Mouse (Mus musculus) liver, embryonic 16.5 days (tissue): ENCODE measurements around the gene Magt1. TPM values are rescaled to one million over a fixed set of nuclear protein-coding genes. Genes with fewer than 3 reads are reported as not detected.
"Not testable (repeated sequence)": the region's sequence is repeated elsewhere in the genome, so short reads cannot be mapped to it uniquely, and the experiment has no call there.

Experiments used
- ATAC-seq: fragments of 200-750 bp; cut with Nextera tagmentation; 2 replicates; pipeline ENCODE4 v1.8.0; 2017; ENCODE audit warnings: low read depth, mild to moderate bottlenecking, moderate number of reproducible peaks, moderate library complexity
- H3K27ac ChIP-seq: fragments of 300-500 bp; sonication (generic); 2 replicates; pipeline ENCODE4 v1.5.1; 2014; ENCODE audit warnings: mild to moderate bottlenecking, low read length
- H3K27me3 ChIP-seq: fragments of 300-500 bp; sonication (generic); 2 replicates; pipeline ENCODE4 v1.6.1; 2014; ENCODE audit warnings: low read depth, low read length, mixed read lengths; ENCODE audit not compliant: control insufficient read depth, insufficient read depth
- H3K36me3 ChIP-seq: fragments of 300-500 bp; sonication (generic); 2 replicates; pipeline ENCODE4 v1.6.1; 2014; ENCODE audit warnings: mild to moderate bottlenecking; ENCODE audit not compliant: control insufficient read depth, insufficient read depth
- H3K4me1 ChIP-seq: fragments of 300-500 bp; sonication (generic); 2 replicates; pipeline ENCODE4 v1.6.1; 2014; ENCODE audit warnings: low read depth, low read length, mixed read lengths; ENCODE audit not compliant: control insufficient read depth
- H3K4me2 ChIP-seq: fragments of 300-500 bp; sonication (generic); 2 replicates; pipeline ENCODE4 v1.6.1; 2014; ENCODE audit warnings: low read depth, low read length, mixed read lengths
- H3K4me3 ChIP-seq: fragments of 300-500 bp; sonication (generic); 2 replicates; pipeline ENCODE4 v1.5.1; 2014; ENCODE audit warnings: low read depth, mild to moderate bottlenecking, low read length
- H3K9ac ChIP-seq: fragments of 300-500 bp; sonication (generic); 2 replicates; pipeline ENCODE4 v1.6.1; 2014; ENCODE audit warnings: low read depth, low read length
- H3K9me3 ChIP-seq: fragments of 300-500 bp; sonication (generic); replicated peaks from 2 replicates; pipeline ENCODE4 v1.6.1; 2016; ENCODE audit warnings: low read length; ENCODE audit not compliant: control insufficient read depth
- WGBS: fragments of 180-500 bp; shearing (Covaris S2); extraction: QIAGEN DNeasy Blood & Tissue Kit; methylation state at CpG from one replicate; pipeline ENCODE4 v1.1.7; 2014; ENCODE audit not compliant: insufficient replicate concordance; 5-methylcytosine and 5-hydroxymethylcytosine counted together
- polyA plus RNA-seq: library from polyadenylated mRNA; unstranded; fragments of >200 nt; fragmentation: Nextera tagmentation; extraction: Ambion mirVana; gene quantifications from 2 replicates; pipeline ENCODE4 v1.2.1, GENCODE M21; 2015

Magt1 gene
- polyA plus RNA-seq, 1 experiment from 2014 or later = 35.4 TPM

DNA sequence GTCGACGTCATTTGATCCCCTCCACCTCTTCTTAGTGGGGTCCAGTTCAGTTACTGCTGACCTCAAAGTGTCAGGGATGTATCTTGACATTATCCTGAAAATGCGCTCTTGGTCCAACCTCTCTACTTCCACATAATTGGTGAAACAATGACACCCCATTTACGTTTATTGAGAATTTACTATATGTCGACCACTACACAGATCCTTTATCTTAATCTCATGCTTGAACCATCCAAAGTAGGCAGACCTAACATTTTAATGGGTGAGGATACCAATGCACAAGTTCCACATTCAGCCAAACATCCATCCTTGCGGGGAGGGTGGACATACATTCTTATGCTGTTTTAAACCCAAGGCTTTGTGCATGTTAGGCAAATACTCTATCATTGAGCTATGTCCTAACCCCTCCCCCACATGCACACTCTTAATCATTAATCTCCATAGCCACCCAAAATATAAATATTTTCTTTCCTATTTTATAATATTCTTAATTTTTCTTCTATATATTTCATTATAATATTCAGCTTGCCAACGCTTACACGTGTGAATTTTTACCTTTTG, 82.1 kb downstream of the Magt1 start:
- 27% methylated on average over 8 of the region's 8 CpGs for WGBS
- Histone ChIP-seq H3K9me3 (no peaks in the 10 kb centered on the region), H3K4me1 (peaks cover 8% of the 10 kb centered on the region), H3K9ac (peak overlapping the region; percentile 80; the same call in 1 of the 2 replicates), H3K27ac (no peak overlapping the region; the same call in 1 of the 2 replicates), H3K27me3 (no peaks in the 10 kb centered on the region), H3K36me3 (no peaks in the 10 kb centered on the region), H3K4me3 (peak overlapping the region; percentile 76), H3K4me2 (peak overlapping the region; percentile 65)
- no peak for ATAC-seq

DNA sequence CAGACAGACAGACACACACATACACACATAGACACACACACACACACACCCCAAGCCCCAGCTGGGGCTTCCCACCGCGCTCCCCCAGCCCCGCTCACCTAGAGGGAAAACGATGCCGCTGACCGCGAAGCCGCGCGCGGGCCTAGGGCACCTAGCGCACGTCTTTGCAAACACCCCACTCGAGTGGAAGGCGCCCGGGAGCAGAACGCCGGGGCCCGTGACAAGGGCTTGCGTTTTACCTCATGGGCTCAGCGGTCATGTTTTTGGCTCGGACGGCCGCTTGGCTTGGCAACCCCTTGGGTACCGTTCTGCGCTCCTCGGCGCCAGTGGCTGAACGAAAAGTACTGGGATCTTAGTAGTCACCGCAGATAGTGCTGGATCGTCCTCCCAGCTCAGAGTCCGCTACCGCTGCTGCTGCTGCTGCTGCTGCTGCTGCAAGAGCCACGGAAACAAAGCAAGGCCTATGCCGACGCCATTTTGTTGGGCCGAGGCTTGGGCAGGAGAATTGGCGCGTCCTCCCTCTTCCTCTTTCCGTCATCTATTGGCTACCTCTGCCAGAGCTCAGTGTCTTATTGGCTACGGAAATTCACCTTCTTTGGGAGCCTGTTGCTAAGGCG, 82.7 kb downstream of the Magt1 start, which contains the start of gene Atrx:
Atrx (minus strand) TSS at position 543 of the 617 bp plus-strand sequence.
- 19% methylated on average over 42 of the region's 42 CpGs for WGBS
- no peaks in the 10 kb centered on the region for H3K36me3 ChIP-seq
- ATAC-seq = peak; percentile 94

DNA sequence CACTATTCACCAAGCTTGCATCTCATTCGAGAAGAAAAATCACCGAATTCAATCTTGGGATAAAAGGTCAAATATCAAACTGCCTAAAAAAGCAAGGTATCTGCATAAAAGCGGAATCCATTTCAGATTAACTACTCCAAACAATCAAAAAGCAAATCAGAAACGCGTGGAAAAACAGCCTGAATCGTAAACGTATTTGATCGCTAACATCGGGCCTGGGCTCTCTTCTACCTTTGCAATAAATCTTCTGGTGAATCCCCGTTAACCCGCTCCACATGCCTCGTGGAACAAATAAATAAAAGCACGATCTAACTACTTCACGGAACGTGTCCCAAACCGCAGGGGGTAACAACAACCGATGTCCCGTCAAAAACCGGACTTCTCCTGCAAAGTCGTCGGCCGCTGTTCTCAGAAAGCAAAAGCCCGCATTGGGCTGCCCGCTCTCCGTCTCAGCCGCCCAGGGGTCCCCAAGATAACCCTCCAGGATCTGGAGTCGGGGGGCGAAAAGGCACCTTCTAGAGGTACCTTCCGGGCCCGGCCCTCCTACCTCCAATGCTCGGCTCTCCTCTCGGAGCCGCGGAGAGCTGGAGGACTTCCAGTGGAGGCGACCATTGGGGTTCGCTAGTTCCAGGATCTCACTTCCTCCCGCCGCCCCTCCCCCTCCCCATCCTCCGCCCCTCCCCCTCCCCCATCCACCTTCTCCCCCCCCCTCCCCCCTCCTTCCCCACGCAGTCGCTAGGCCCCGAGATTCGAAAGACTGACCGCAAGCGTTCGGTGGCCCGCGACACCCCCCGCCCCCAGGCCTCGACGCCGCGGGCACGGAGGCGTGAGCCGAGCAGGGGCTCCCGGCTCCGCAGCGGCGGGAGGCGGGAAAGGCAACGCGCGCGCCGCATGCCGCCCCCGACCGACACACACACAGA, 83.5 kb downstream of the Magt1 start:
- 21% methylated on average over 46 of the region's 69 CpGs for WGBS
- peak overlapping the region; percentile 76 for H3K4me3 ChIP-seq
- peak overlapping the region; percentile 65 for H3K4me2 ChIP-seq
- H3K27me3 ChIP-seq = no peaks in the 10 kb centered on the region
- ATAC-seq = peak; percentile 33
- peak overlapping the region; percentile 80 for H3K9ac ChIP-seq
- H3K4me1 ChIP-seq = peaks cover 8% of the 10 kb centered on the region
- no peaks in the 10 kb centered on the region; the same call in 1 of the 2 replicates for H3K9me3 ChIP-seq
- peak overlapping the region; percentile 77 for H3K27ac ChIP-seq
- no peaks in the 10 kb centered on the region for H3K36me3 ChIP-seq

More for the DNA sequence above, 82.7 kb downstream of the Magt1 start, which contains the start of gene Atrx:
- Histone ChIP-seq H3K4me2 (peak within 1 kb of the TSS; percentile 65), H3K9me3 (no peaks in the 10 kb centered on the region), H3K27me3 (no peaks in the 10 kb centered on the region), H3K9ac (peak within 1 kb of the TSS; percentile 80), H3K27ac (peak within 1 kb of the TSS; percentile 77), H3K4me3 (peak within 1 kb of the TSS; percentile 76), H3K4me1 (peaks cover 8% of the 10 kb centered on the region)

DNA sequence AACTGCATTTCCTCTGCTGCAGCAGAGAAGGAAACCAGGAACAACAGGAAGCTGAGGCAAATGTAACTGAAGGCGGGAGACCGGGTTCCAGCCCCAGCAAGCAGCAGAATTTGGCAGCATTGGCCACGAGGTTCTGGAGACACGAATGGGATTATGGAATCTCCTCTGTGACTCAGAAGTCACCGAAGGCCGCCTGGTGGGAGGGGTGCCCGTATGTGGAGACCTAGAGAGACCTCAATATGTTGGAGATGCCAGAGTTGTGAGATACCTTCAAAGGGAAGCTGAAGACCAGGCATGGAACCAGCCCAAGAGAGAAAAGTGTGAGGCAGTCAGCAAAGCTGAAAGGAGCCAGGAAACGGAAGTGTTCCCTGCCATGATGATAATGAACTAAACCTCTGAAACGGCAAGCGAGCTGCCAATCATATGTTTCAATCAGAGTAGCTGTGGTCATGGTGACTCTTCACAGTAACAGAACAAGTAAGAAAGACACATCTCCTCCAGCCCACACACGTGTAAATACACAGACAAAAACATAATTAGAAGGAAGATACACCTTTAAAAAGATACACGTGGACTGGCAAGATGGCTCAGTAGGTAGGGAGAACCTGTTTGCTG, 85.5 kb downstream of the Magt1 start:
- Histone ChIP-seq H3K36me3 (no peaks in the 10 kb centered on the region), H3K27me3 (no peaks in the 10 kb centered on the region), H3K4me2 (peak overlapping the region; percentile 32; the same call in 1 of the 2 replicates), H3K4me1 (peaks cover 8% of the 10 kb centered on the region), H3K4me3 (no peak overlapping the region), H3K9ac (no peak overlapping the region), H3K9me3 (no peaks in the 10 kb centered on the region; the same call in 1 of the 2 replicates), H3K27ac (no peak overlapping the region)
- no peak for ATAC-seq
- 37% methylated on average over 12 of the region's 12 CpGs for WGBS

DNA sequence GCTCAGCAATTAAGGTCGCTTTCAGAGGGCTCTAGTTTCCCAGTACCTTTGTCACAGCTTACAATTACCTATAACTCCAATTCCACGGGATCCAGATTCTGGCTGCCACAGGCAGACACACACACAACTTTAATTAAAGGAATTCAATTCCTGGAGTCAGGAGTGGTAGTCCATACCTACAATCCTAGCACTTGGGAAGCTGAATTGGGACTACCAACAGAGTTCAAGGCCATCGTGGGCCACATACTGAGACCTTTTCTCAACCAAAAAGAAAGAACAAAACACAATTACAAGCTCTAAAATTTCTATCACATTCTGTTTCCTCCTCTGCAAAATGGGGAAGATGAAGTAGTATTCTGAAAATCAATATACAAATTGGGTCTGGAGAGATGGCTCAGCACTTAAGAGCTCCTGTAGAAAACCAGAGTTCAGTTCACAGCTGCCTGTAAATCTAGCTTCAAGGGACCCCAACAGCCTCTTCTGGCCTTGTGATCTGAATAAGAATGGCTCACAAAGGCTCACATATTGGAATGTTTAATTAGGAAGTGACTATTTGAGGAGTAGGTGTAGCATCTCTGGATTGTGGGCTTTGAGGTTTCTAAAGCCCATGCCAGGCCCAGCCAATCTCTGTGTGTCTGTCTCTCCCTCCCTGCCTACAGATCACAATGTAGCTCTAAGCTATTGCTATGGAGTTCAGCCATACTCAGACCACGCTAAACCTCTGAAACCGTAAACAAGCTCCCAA, 87.2 kb downstream of the Magt1 start:
- 79% methylated on average over 5 of the region's 5 CpGs for WGBS
- Histone ChIP-seq H3K4me1 (peaks cover 8% of the 10 kb centered on the region), H3K4me2 (no peak overlapping the region), H3K9ac (no peak overlapping the region), H3K27me3 (no peaks in the 10 kb centered on the region), H3K36me3 (no peaks in the 10 kb centered on the region), H3K9me3 (no peaks in the 10 kb centered on the region; the same call in 1 of the 2 replicates), H3K4me3 (no peak overlapping the region), H3K27ac (no peak overlapping the region)
- no peak for ATAC-seq

DNA sequence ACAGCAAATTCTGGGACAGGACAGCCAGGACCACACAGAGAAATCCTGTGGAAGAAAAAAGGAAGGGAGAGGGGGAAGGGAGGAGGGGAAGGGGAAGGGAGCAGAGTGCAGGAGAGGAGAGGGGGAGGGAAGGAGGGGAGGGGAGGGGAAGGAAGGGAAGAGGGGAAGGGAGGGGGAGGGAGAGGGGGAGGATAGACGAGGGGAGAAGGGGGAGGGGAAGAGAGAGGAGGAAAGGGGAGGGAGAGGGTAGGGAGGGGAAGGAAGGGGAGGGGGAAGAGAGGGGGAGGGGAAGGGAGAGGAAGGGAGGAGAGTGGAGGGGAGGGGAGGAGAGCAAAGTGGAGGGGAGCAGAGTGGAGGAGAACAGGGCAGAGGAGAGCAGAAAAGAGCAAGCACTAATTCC, 87.8 kb downstream of the Magt1 start:
- peaks cover 8% of the 10 kb centered on the region for H3K4me1 ChIP-seq
- no peak for ATAC-seq
- H3K27me3 ChIP-seq = no peaks in the 10 kb centered on the region
- WGBS = 40% methylated on average over 1 of the region's 1 CpGs
- H3K27ac ChIP-seq = no peak overlapping the region
- H3K9me3 ChIP-seq = no peaks in the 10 kb centered on the region; the same call in 1 of the 2 replicates
- H3K9ac ChIP-seq = no peak overlapping the region
- no peaks in the 10 kb centered on the region for H3K36me3 ChIP-seq
- H3K4me2 ChIP-seq = no peak overlapping the region
- H3K4me3 ChIP-seq = no peak overlapping the region

DNA sequence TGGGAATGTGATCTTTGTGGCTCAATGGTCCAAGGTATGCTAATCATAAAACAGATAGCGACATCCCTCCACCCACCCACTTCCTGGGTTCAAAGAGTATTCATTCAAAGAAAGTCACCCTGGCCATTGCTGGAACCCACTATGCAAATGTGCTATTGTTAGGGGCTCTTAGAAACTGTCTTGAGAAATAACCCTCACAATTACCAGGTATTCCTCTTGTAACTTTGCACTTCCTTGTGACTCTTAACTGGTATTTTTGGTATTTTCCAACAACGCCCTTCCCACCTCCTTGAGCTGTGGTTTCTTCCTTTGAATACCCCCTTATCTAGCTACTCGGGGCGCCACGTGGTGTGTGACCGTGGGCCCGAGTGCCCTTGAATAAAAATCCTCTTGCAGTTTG, 88.7 kb downstream of the Magt1 start:
- H3K9ac ChIP-seq, H3K9me3 ChIP-seq, ATAC-seq, H3K27me3 ChIP-seq, H3K4me1 ChIP-seq, H3K36me3 ChIP-seq, H3K4me2 ChIP-seq, H3K4me3 ChIP-seq, H3K27ac ChIP-seq: not testable (repeated sequence)
- 60% methylated on average over 7 of the region's 7 CpGs for WGBS

DNA sequence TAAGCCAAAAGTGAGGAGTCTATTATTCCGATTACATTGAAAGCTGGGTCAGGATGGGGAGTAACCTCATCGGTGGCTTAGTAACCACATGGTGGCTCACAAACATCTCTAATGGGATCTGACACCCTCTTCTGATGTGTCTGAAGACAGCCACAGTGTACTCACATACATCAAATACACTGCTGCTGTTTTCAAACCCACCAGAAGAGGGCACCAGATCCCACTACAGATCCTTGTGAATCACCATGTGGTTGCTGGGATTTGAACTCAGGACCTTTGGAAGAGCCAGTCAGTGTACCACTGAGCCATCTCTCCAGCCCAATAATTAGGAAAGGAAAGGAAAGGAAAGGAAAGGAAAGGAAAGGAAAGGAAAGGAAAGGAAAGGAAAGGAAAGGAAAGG, 90.3 kb downstream of the Magt1 start:
- Histone ChIP-seq H3K9ac (no peak overlapping the region), H3K9me3 (no peaks in the 10 kb centered on the region; the same call in 1 of the 2 replicates), H3K4me3 (no peak overlapping the region), H3K4me2 (no peak overlapping the region), H3K4me1 (peaks cover under 1% of the 10 kb centered on the region), H3K36me3 (no peaks in the 10 kb centered on the region), H3K27me3 (no peaks in the 10 kb centered on the region), H3K27ac (no peak overlapping the region)
- WGBS = 64% methylated on average over 2 of the region's 2 CpGs
- no peak for ATAC-seq
